Mouse (Mus musculus): ENCODE measurements at regions not wholly inside any gene's neighbourhood (a gene's known extent, or its start where the extent isn't known, plus 50 kb on each side); places are given as distances from the start of the nearest gene placed in this dataset.

- TF ChIP-seq CTCF (IDR thresholded peaks at IDR 0.05; ENCODE audit: low read depth, low read length) (no peak), POLR2A (IDR thresholded peaks at IDR 0.05; ENCODE audit: borderline replicate concordance, low read depth, low read length) (no peak)
Measured at GRCm38 (mm10) chr5:47446305-47447028, 536.5 kb upstream of the Slit2 start.

All from bone marrow macrophage, adult 2 months (primary cell).